In genomic region chr17:83632653-83633570, GRCm38 (mm10) we compare ENCODE assay signal across 8 mouse cellular contexts. TPM values are rescaled to one million over a fixed set of nuclear protein-coding genes. Genes with fewer than 3 reads are reported as not detected.
DNase-seq lines count a peak whose midpoint lies in the region; ATAC-seq lines count a peak whose summit lies in the region.

No protein-coding gene starts in this region.

- H3K27me3 ChIP-seq in heart, embryonic 15.5 days, result peaks cover 63% of the 10 kb centered on the region
- peaks cover 77% of the 10 kb centered on the region for H3K27me3 ChIP-seq in liver, embryonic 13.5 days
- H3K27me3 ChIP-seq in stomach, embryonic 16.5 days (ENCODE audit: control insufficient read depth, insufficient read depth, low read length), result peaks cover 47% of the 10 kb centered on the region

- H3K36me3 ChIP-seq in heart, embryonic 15.5 days, result no peaks in the 10 kb centered on the region
- H3K36me3 ChIP-seq in liver, embryonic 13.5 days, result no peaks in the 10 kb centered on the region
- no peaks in the 10 kb centered on the region for H3K36me3 ChIP-seq in stomach, embryonic 16.5 days (ENCODE audit: control insufficient read depth, insufficient read depth, low read length)

- peak overlapping the region; percentile 95 for H3K4me2 ChIP-seq in heart, embryonic 15.5 days
- peak overlapping the region; percentile 85 for H3K4me2 ChIP-seq in liver, embryonic 13.5 days
- peak overlapping the region; percentile 95 for H3K4me2 ChIP-seq in stomach, embryonic 16.5 days (ENCODE audit: low read depth, low read length)

- H3K4me1 ChIP-seq in brown adipose tissue, adult 24 weeks (ENCODE audit: control insufficient read depth, insufficient read depth, insufficient read length, low read length), result no peaks in the 10 kb centered on the region; the same call in 1 of the 2 replicates
- H3K4me1 ChIP-seq in heart, embryonic 15.5 days (replicated peaks), result peaks cover 27% of the 10 kb centered on the region
- peaks cover 31% of the 10 kb centered on the region for H3K4me1 ChIP-seq in liver, embryonic 13.5 days (replicated peaks)
- peaks cover 18% of the 10 kb centered on the region for H3K4me1 ChIP-seq in stomach, embryonic 16.5 days (ENCODE audit: control insufficient read depth, insufficient read depth, low read length)

- WGBS in heart, embryonic 15.5 days, result 2% methylated on average over 24 of the region's 24 CpGs
- WGBS in liver, embryonic 13.5 days (ENCODE audit: insufficient replicate concordance), result 3% methylated on average over 24 of the region's 24 CpGs
- 2% methylated on average over 24 of the region's 24 CpGs for WGBS in stomach, embryonic 16.5 days

- H3K4me3 ChIP-seq in brown adipose tissue, adult 24 weeks (ENCODE audit: insufficient read depth, low read depth, low read length), result peak overlapping the region; percentile 54
- H3K4me3 ChIP-seq in heart, embryonic 15.5 days, result peak overlapping the region; percentile 61
- H3K4me3 ChIP-seq in liver, embryonic 13.5 days (replicated peaks), result peak overlapping the region; percentile 65
- peak overlapping the region; percentile 59 for H3K4me3 ChIP-seq in stomach, embryonic 16.5 days (replicated peaks; ENCODE audit: low read length)

- ATAC-seq in erythroid progenitor cell, adult 5-6 weeks (replicated peaks; ENCODE audit: low FRiP score, poor library complexity, severe bottlenecking), result peak; percentile 65; the same call in 1 of the 2 replicates
- ATAC-seq in heart, embryonic 15.5 days (replicated peaks; ENCODE audit: insufficient number of reproducible peaks, insufficient read depth, low FRiP score, low read depth), result no peak
- ATAC-seq in liver, embryonic 13.5 days (ENCODE audit: low read depth), result no peak; the same call in 1 of the 2 replicates
- no peak for ATAC-seq in stomach, embryonic 16.5 days (ENCODE audit: insufficient read depth, low FRiP score)

- H3K9me3 ChIP-seq in heart, embryonic 15.5 days (replicated peaks), result no peaks in the 10 kb centered on the region
- H3K9me3 ChIP-seq in liver, embryonic 13.5 days (replicated peaks), result 0 out of 2 replicates have a peak, but pooled peaks cover 2% of the 10 kb centered on the region
- 0 out of 2 replicates have a peak, but pooled peaks cover 3% of the 10 kb centered on the region for H3K9me3 ChIP-seq in stomach, embryonic 16.5 days (replicated peaks; ENCODE audit: control insufficient read depth, low read length)

- peak; percentile 50 to 75 for DNase-seq in CD8-positive naive resting alpha-beta T cell, adult 2 months (ENCODE audit: low read depth in 2 of 2, low spot score in 2 of 2)
- DNase-seq in kidney, postnatal 14 days, result peak; percentile 70
- DNase-seq in liver, embryonic 13.5 days, result peak; percentile 50
- DNase-seq in neural tube, embryonic 10.5 days (ENCODE audit: extremely low spot score, low spot score), result peak; percentile 41

- no peak overlapping the region for H3K27ac ChIP-seq in brown adipose tissue, adult 24 weeks (replicated peaks; ENCODE audit: low read depth, low read length)
- H3K27ac ChIP-seq in heart, embryonic 15.5 days, result no peak overlapping the region
- no peak overlapping the region for H3K27ac ChIP-seq in liver, embryonic 13.5 days
- H3K27ac ChIP-seq in stomach, embryonic 16.5 days (ENCODE audit: low read length), result no peak overlapping the region

- H3K9ac ChIP-seq in heart, embryonic 15.5 days, result peak overlapping the region; percentile 41
- peak overlapping the region; percentile 55 for H3K9ac ChIP-seq in liver, embryonic 13.5 days
- peak overlapping the region; percentile 70; the same call in 1 of the 2 replicates for H3K9ac ChIP-seq in stomach, embryonic 16.5 days (ENCODE audit: low read length)

RNA-seq across cellular contexts. Expression of gene Kcng3, which starts 1.2 kb away (rescaled TPM):
- not detected in 2 replicates for polyA plus RNA-seq in brown adipose tissue, adult 24 weeks (2012; ENCODE audit: insufficient read depth, insufficient read length, missing spikeins)
- total RNA-seq in erythroid progenitor cell, adult 5-6 weeks (2015; ENCODE audit: low replicate concordance), result not detected in 2 replicates
- not detected in 2 replicates for total RNA-seq in erythroid progenitor cell, adult 5-6 weeks (2017; ENCODE audit: low replicate concordance)
- polyA plus RNA-seq in heart, embryonic 15.5 days (2015; fragmentation: Nextera tagmentation; extraction: Ambion mirVana), result 0.04 TPM in 1 of 2 replicates, not detected in the other
- polyA plus RNA-seq in liver, embryonic 13.5 days (2015; fragmentation: Nextera tagmentation; extraction: Ambion mirVana), result 0.03 TPM in 1 of 2 replicates, not detected in the other
- not detected in 2 replicates for polyA plus RNA-seq in stomach, embryonic 16.5 days (2015; fragmentation: Nextera tagmentation; extraction: Ambion mirVana)
